Mouse (Mus musculus): ENCODE results near the gene Prickle4. TPM values are rescaled to one million over a fixed set of nuclear protein-coding genes. Genes with fewer than 3 reads are reported as not detected.
A peak's percentile ranks its signal among the peaks of the same experiment; 100 is the strongest.

Gene Prickle4
- total and polyA plus RNA-seq, 3 experiments, result 3.7 to 8.3 (median 3.9) TPM

- Histone ChIP-seq H3K79me2 (replicated peaks; ENCODE audit: control insufficient read depth, insufficient read depth, low read length) (no peaks in the 10 kb centered on the region), H3K27me3 (ENCODE audit: control insufficient read depth, insufficient read depth, low read length) (no peaks in the 10 kb centered on the region), H3K4me3 (no peak overlapping the region), H3K9ac (ENCODE audit: low read depth, low read length) (no peak overlapping the region), H3K27ac (no peak overlapping the region), H3K36me3 (ENCODE audit: control insufficient read depth, insufficient read depth, low read length) (no peaks in the 10 kb centered on the region), H3K4me1 (ENCODE audit: control insufficient read depth, insufficient read depth, low read length) (no peaks in the 10 kb centered on the region)
- no peak for TF ChIP-seq EP300 (IDR thresholded peaks at IDR 0.05; ENCODE audit: insufficient read depth, low read depth, low read length)
- no peak for TF ChIP-seq POLR2A (IDR thresholded peaks at IDR 0.05; ENCODE audit: insufficient read depth, low read depth, low read length)
- TF ChIP-seq CTCF (IDR thresholded peaks at IDR 0.05), result no peak
- intact Hi-C loops (cut with DNase I), result no loop called here
- 51% methylated on average over 4 of the region's 4 CpGs for WGBS
- DNase-seq, result no peak
Measured at GRCm38 (mm10) chr17:47708972-47709371, 14.4 kb upstream of the Prickle4 start.

GRCm38 (mm10) chr17:47707961-47708360, 13.4 kb upstream of the Prickle4 start:
- H3K27me3 ChIP-seq (ENCODE audit: control insufficient read depth, insufficient read depth, low read length), result no peaks in the 10 kb centered on the region
- no peak for DNase-seq
- H3K4me1 ChIP-seq (ENCODE audit: control insufficient read depth, insufficient read depth, low read length), result no peaks in the 10 kb centered on the region
- no peaks in the 10 kb centered on the region for H3K79me2 ChIP-seq (replicated peaks; ENCODE audit: control insufficient read depth, insufficient read depth, low read length)
- no peak for TF ChIP-seq EP300 (IDR thresholded peaks at IDR 0.05; ENCODE audit: insufficient read depth, low read depth, low read length)
- no peak for TF ChIP-seq CTCF (IDR thresholded peaks at IDR 0.05)
- TF ChIP-seq POLR2A (IDR thresholded peaks at IDR 0.05; ENCODE audit: insufficient read depth, low read depth, low read length), result no peak
- no peak overlapping the region for H3K9ac ChIP-seq (ENCODE audit: low read depth, low read length)
- WGBS, result 80% methylated on average over 3 of the region's 3 CpGs
- H3K27ac ChIP-seq, result no peak overlapping the region
- intact Hi-C loops (cut with DNase I), result no loop called here
- H3K4me3 ChIP-seq, result no peak overlapping the region
- H3K36me3 ChIP-seq (ENCODE audit: control insufficient read depth, insufficient read depth, low read length), result no peaks in the 10 kb centered on the region

GRCm38 (mm10) chr17:47706196-47706595, 11.7 kb upstream of the Prickle4 start:
- DNase-seq, result no peak
- WGBS, result 32% methylated on average over 1 of the region's 1 CpGs
- no peak overlapping the region for H3K4me3 ChIP-seq
- TF ChIP-seq POLR2A (IDR thresholded peaks at IDR 0.05; ENCODE audit: insufficient read depth, low read depth, low read length) (no peak), EP300 (IDR thresholded peaks at IDR 0.05; ENCODE audit: insufficient read depth, low read depth, low read length) (no peak), CTCF (IDR thresholded peaks at IDR 0.05) (no peak)
- H3K27me3 ChIP-seq (ENCODE audit: control insufficient read depth, insufficient read depth, low read length), result no peaks in the 10 kb centered on the region
- no peaks in the 10 kb centered on the region for H3K79me2 ChIP-seq (replicated peaks; ENCODE audit: control insufficient read depth, insufficient read depth, low read length)
- intact Hi-C loops (cut with DNase I), result no loop called here
- H3K36me3 ChIP-seq (ENCODE audit: control insufficient read depth, insufficient read depth, low read length), result no peaks in the 10 kb centered on the region
- no peak overlapping the region for H3K9ac ChIP-seq (ENCODE audit: low read depth, low read length)
- no peaks in the 10 kb centered on the region for H3K4me1 ChIP-seq (ENCODE audit: control insufficient read depth, insufficient read depth, low read length)
- no peak overlapping the region for H3K27ac ChIP-seq

GRCm38 (mm10) chr17:47704692-47705091, 10.2 kb upstream of the Prickle4 start:
- Histone ChIP-seq H3K4me3 (no peak overlapping the region), H3K36me3 (ENCODE audit: control insufficient read depth, insufficient read depth, low read length) (no peaks in the 10 kb centered on the region), H3K9ac (ENCODE audit: low read depth, low read length) (no peak overlapping the region), H3K79me2 (replicated peaks; ENCODE audit: control insufficient read depth, insufficient read depth, low read length) (no peaks in the 10 kb centered on the region), H3K4me1 (ENCODE audit: control insufficient read depth, insufficient read depth, low read length) (no peaks in the 10 kb centered on the region), H3K27me3 (ENCODE audit: control insufficient read depth, insufficient read depth, low read length) (no peaks in the 10 kb centered on the region), H3K27ac (no peak overlapping the region)
- DNase-seq, result no peak
- 79% methylated on average over 4 of the region's 4 CpGs for WGBS
- intact Hi-C loops (cut with DNase I), result no loop called here
- no peak for TF ChIP-seq POLR2A (IDR thresholded peaks at IDR 0.05; ENCODE audit: insufficient read depth, low read depth, low read length)
- no peak for TF ChIP-seq EP300 (IDR thresholded peaks at IDR 0.05; ENCODE audit: insufficient read depth, low read depth, low read length)
- TF ChIP-seq CTCF (IDR thresholded peaks at IDR 0.05), result peak; percentile 41

GRCm38 (mm10) chr17:47703556-47703955, 9.0 kb upstream of the Prickle4 start:
- no peak for TF ChIP-seq POLR2A (IDR thresholded peaks at IDR 0.05; ENCODE audit: insufficient read depth, low read depth, low read length)
- no peak for TF ChIP-seq CTCF (IDR thresholded peaks at IDR 0.05)
- no peak for TF ChIP-seq EP300 (IDR thresholded peaks at IDR 0.05; ENCODE audit: insufficient read depth, low read depth, low read length)
- 68% methylated on average over 20 of the region's 20 CpGs for WGBS
- no peaks in the 10 kb centered on the region for H3K27me3 ChIP-seq (ENCODE audit: control insufficient read depth, insufficient read depth, low read length)

GRCm38 (mm10) chr17:47702548-47703345, 8.2 kb upstream of the Prickle4 start:
- Histone ChIP-seq H3K79me2 (replicated peaks; ENCODE audit: control insufficient read depth, insufficient read depth, low read length) (no peaks in the 10 kb centered on the region), H3K27me3 (ENCODE audit: control insufficient read depth, insufficient read depth, low read length) (no peaks in the 10 kb centered on the region), H3K4me1 (ENCODE audit: control insufficient read depth, insufficient read depth, low read length) (no peaks in the 10 kb centered on the region), H3K36me3 (ENCODE audit: control insufficient read depth, insufficient read depth, low read length) (no peaks in the 10 kb centered on the region), H3K9ac (ENCODE audit: low read depth, low read length) (no peak overlapping the region), H3K4me3 (no peak overlapping the region), H3K27ac (no peak overlapping the region)
- TF ChIP-seq POLR2A (IDR thresholded peaks at IDR 0.05; ENCODE audit: insufficient read depth, low read depth, low read length), result no peak
- TF ChIP-seq CTCF (IDR thresholded peaks at IDR 0.05), result no peak
- no peak for TF ChIP-seq EP300 (IDR thresholded peaks at IDR 0.05; ENCODE audit: insufficient read depth, low read depth, low read length)
- WGBS, result 71% methylated on average over 28 of the region's 28 CpGs
- no peak for DNase-seq
- intact Hi-C loops (cut with DNase I), result no loop called here

More at GRCm38 (mm10) chr17:47703556-47703955, 9.0 kb upstream of the Prickle4 start:
- Histone ChIP-seq H3K36me3 (ENCODE audit: control insufficient read depth, insufficient read depth, low read length) (no peaks in the 10 kb centered on the region), H3K4me1 (ENCODE audit: control insufficient read depth, insufficient read depth, low read length) (no peaks in the 10 kb centered on the region), H3K27ac (no peak overlapping the region), H3K9ac (ENCODE audit: low read depth, low read length) (no peak overlapping the region), H3K79me2 (replicated peaks; ENCODE audit: control insufficient read depth, insufficient read depth, low read length) (no peaks in the 10 kb centered on the region), H3K4me3 (no peak overlapping the region)
- intact Hi-C loops (cut with DNase I), result no loop called here
- no peak for DNase-seq
